Mouse (Mus musculus): ENCODE data around the gene C9orf72. TPM values are rescaled to one million over a fixed set of nuclear protein-coding genes. Genes with fewer than 3 reads are reported as not detected.

C9orf72 gene
- total and polyA plus RNA-seq, 3 experiments = 4.1 to 4.2 TPM; not detected in 1

GRCm38 (mm10) chr4:35221903-35222302, 4.1 kb downstream of the C9orf72 start (continued):
- TF ChIP-seq MYB (IDR thresholded peaks at IDR 0.05; ENCODE audit: low read depth, low read length) (no peak), HCFC1 (IDR thresholded peaks at IDR 0.05; ENCODE audit: low read depth, low read length) (no peak), ZNF384 (IDR thresholded peaks at IDR 0.05; ENCODE audit: low read depth, low read length) (peak; percentile 92), USF1 (IDR thresholded peaks at IDR 0.05; ENCODE audit: low read depth, low read length) (no peak), MAFK (IDR thresholded peaks at IDR 0.05; ENCODE audit: borderline replicate concordance, low read depth, low read length) (no peak), RAD21 (IDR thresholded peaks at IDR 0.05; ENCODE audit: low read depth, low read length) (no peak), TBP (IDR thresholded peaks at IDR 0.05; ENCODE audit: low read depth, low read length) (0 out of 2 replicates have a peak, but pooled peaks have one; percentile 19), POLR2A (IDR thresholded peaks at IDR 0.05; ENCODE audit: control insufficient read depth in 1 of 2, insufficient read depth in 1 of 2, low read depth in 1 of 2, low read length in 2 of 2, poor library complexity in 1 of 2) (no peak), ZMIZ1 (IDR thresholded peaks at IDR 0.05; ENCODE audit: low read depth, low read length) (no peak), SIN3A (IDR thresholded peaks at IDR 0.05; ENCODE audit: low read length) (0 out of 2 replicates have a peak, but pooled peaks have one; percentile 46), MEF2A (IDR thresholded peaks at IDR 0.05; ENCODE audit: extremely low read depth, insufficient replicate concordance, low read depth, low read length, poor library complexity, severe bottlenecking) (no peak), RCOR1 (IDR thresholded peaks at IDR 0.05; ENCODE audit: low read depth, low read length) (no peak), GABPA (IDR thresholded peaks at IDR 0.05; ENCODE audit: low read depth, low read length) (no peak), JUND (IDR thresholded peaks at IDR 0.05; ENCODE audit: low read depth, low read length) (no peak), GATA1 (IDR thresholded peaks at IDR 0.05; ENCODE audit: low read depth, low read length) (no peak)

GRCm38 (mm10) chr4:35221131-35221530, 4.8 kb downstream of the C9orf72 start:
- no peaks in the 10 kb centered on the region for H3K27me3 ChIP-seq (ENCODE audit: control insufficient read depth in 1 of 2, insufficient read depth in 2 of 2, low read length in 2 of 2)
- H3K9ac ChIP-seq (ENCODE audit: control insufficient read depth, low read depth, low read length, poor library complexity, severe bottlenecking) = no peak overlapping the region
- H3K9me3 ChIP-seq (replicated peaks; ENCODE audit: insufficient read depth, low read length) = no peaks in the 10 kb centered on the region
- no peak overlapping the region for H3K4me3 ChIP-seq (ENCODE audit: control insufficient read depth in 1 of 2, insufficient read depth in 1 of 2, low read depth in 2 of 2, low read length in 2 of 2)
- no peak overlapping the region for H3K27ac ChIP-seq (ENCODE audit: control insufficient read depth, low read depth, low read length)
- TF ChIP-seq ZNF384 (IDR thresholded peaks at IDR 0.05; ENCODE audit: low read depth, low read length) (no peak), HCFC1 (IDR thresholded peaks at IDR 0.05; ENCODE audit: low read depth, low read length) (no peak), CHD2 (IDR thresholded peaks at IDR 0.05; ENCODE audit: low read length) (no peak), CTCF (IDR thresholded peaks at IDR 0.05 in 2 of 3, conservative IDR thresholded peaks at IDR 0.05 in 1 of 3; ENCODE audit: control insufficient read depth in 1 of 3, insufficient read depth in 1 of 3, low read depth in 2 of 3, low read length in 3 of 3, poor library complexity in 1 of 3, severe bottlenecking in 1 of 3) (no peak)
- peaks cover 0 to 55% of the 10 kb centered on the region in 2 experiments; a peak in 3 of 4 replicates for H3K36me3 ChIP-seq (ENCODE audit: control insufficient read depth in 1 of 2, insufficient read depth in 2 of 2, low read length in 2 of 2)
- H3K79me2 ChIP-seq (ENCODE audit: control insufficient read depth, insufficient read depth, low read length, poor library complexity) = peaks cover 7% of the 10 kb centered on the region
- peaks cover 19 to 44% of the 10 kb centered on the region in 2 experiments for H3K4me1 ChIP-seq (ENCODE audit: control insufficient read depth in 1 of 2, insufficient read depth in 2 of 2, low read length in 2 of 2)
- DNase-seq (ENCODE audit: low read depth, low spot score) = peak; percentile 24

GRCm38 (mm10) chr4:35220108-35220731, 5.8 kb downstream of the C9orf72 start:
- peaks cover 19 to 44% of the 10 kb centered on the region in 2 experiments for H3K4me1 ChIP-seq (ENCODE audit: control insufficient read depth in 1 of 2, insufficient read depth in 2 of 2, low read length in 2 of 2)
- H3K9ac ChIP-seq (ENCODE audit: control insufficient read depth, low read depth, low read length, poor library complexity, severe bottlenecking) = peak overlapping the region; percentile 34; the same call in 1 of the 2 replicates
- H3K27me3 ChIP-seq (ENCODE audit: control insufficient read depth in 1 of 2, insufficient read depth in 2 of 2, low read length in 2 of 2) = no peaks in the 10 kb centered on the region
- H3K4me3 ChIP-seq (ENCODE audit: control insufficient read depth in 1 of 2, insufficient read depth in 1 of 2, low read depth in 2 of 2, low read length in 2 of 2) = peak overlapping the region; percentile 20; a peak in 2 of 4 replicates
- H3K36me3 ChIP-seq (ENCODE audit: control insufficient read depth in 1 of 2, insufficient read depth in 2 of 2, low read length in 2 of 2) = peaks cover under 1 to 55% of the 10 kb centered on the region in 2 experiments; a peak in 3 of 4 replicates
- DNase-seq (ENCODE audit: low read depth, low spot score) = peak; percentile 53
- H3K27ac ChIP-seq (ENCODE audit: control insufficient read depth, low read depth, low read length) = peak overlapping the region; percentile 57
- H3K79me2 ChIP-seq (ENCODE audit: control insufficient read depth, insufficient read depth, low read length, poor library complexity) = peaks cover 3% of the 10 kb centered on the region
- no peaks in the 10 kb centered on the region for H3K9me3 ChIP-seq (replicated peaks; ENCODE audit: insufficient read depth, low read length)
- peak; percentile 12; the same call in 1 of the 2 replicates for TF ChIP-seq GATA1 (IDR thresholded peaks at IDR 0.05; ENCODE audit: low read depth, low read length)
- TF ChIP-seq MAFK (IDR thresholded peaks at IDR 0.05; ENCODE audit: borderline replicate concordance, low read depth, low read length) = peak; percentile 93
- no peak for TF ChIP-seq POLR2AphosphoS2 (IDR thresholded peaks at IDR 0.05; ENCODE audit: low read length)
- TF ChIP-seq TCF12 (IDR thresholded peaks at IDR 0.05; ENCODE audit: low read depth, low read length) = 0 out of 2 replicates have a peak, but pooled peaks have one; percentile 19
- TF ChIP-seq EP300 (IDR thresholded peaks at IDR 0.05; ENCODE audit: low read depth in 1 of 2, low read length in 2 of 2) = peak in 1 of 2 experiments; percentile 9; a peak in 2 of 4 replicates
- TF ChIP-seq BHLHE40 (IDR thresholded peaks at IDR 0.05; ENCODE audit: borderline replicate concordance, low read depth, low read length) = no peak
- peak; percentile 73 for TF ChIP-seq ETS1 (IDR thresholded peaks at IDR 0.05; ENCODE audit: low read depth, low read length)
- no peak for TF ChIP-seq SMC3 (IDR thresholded peaks at IDR 0.05; ENCODE audit: low read depth, low read length)
- peak; percentile 85; the same call in 1 of the 2 replicates for TF ChIP-seq MEF2A (IDR thresholded peaks at IDR 0.05; ENCODE audit: extremely low read depth, insufficient replicate concordance, low read depth, low read length, poor library complexity, severe bottlenecking)
- no peak for TF ChIP-seq HCFC1 (IDR thresholded peaks at IDR 0.05; ENCODE audit: low read depth, low read length)
- TF ChIP-seq CHD1 (IDR thresholded peaks at IDR 0.05; ENCODE audit: low read depth, low read length) = no peak
- TF ChIP-seq SIN3A (IDR thresholded peaks at IDR 0.05; ENCODE audit: low read length) = no peak
- no peak for TF ChIP-seq MYC (IDR thresholded peaks at IDR 0.05; ENCODE audit: low read depth, low read length)
- peak; percentile 52 for TF ChIP-seq TAL1 (IDR thresholded peaks at IDR 0.05; ENCODE audit: low read length)
- TF ChIP-seq RCOR1 (IDR thresholded peaks at IDR 0.05; ENCODE audit: low read depth, low read length) = peak; percentile 30; the same call in 1 of the 2 replicates
